Mouse (Mus musculus): Measurements from ENCODE around the gene Snx32. TPM values are rescaled to one million over a fixed set of nuclear protein-coding genes. Genes with fewer than 3 reads are reported as not detected.

Gene Snx32
- polyA plus RNA-seq, 1 experiment from 2014 or later, result 10.6 TPM

- ATAC-seq (ENCODE audit: low FRiP score, low TSS enrichment), result no peak
- no peaks in the 10 kb centered on the region for H3K27me3 ChIP-seq (ENCODE audit: insufficient read depth, low read length)
- WGBS, result 82% methylated on average over 9 of the region's 9 CpGs
Measured at GRCm38 (mm10) chr19:5543362-5543761, 33.0 kb upstream of the Snx32 start.

GRCm38 (mm10) chr19:5538786-5539185, 28.4 kb upstream of the Snx32 start:
- no peaks in the 10 kb centered on the region for H3K27me3 ChIP-seq (ENCODE audit: insufficient read depth, low read length)
- 0 out of 2 replicates have a peak, but pooled peaks have one; percentile 39 for ATAC-seq (ENCODE audit: low FRiP score, low TSS enrichment)
- H3K4me3 ChIP-seq (ENCODE audit: low read length), result no peak overlapping the region
- no peaks in the 10 kb centered on the region for H3K36me3 ChIP-seq (ENCODE audit: insufficient read depth, low read length)
- no peak overlapping the region for H3K4me2 ChIP-seq (replicated peaks; ENCODE audit: low read depth, low read length)
- H3K9me3 ChIP-seq (ENCODE audit: low read length), result no peaks in the 10 kb centered on the region
- peaks cover 10% of the 10 kb centered on the region; the same call in 1 of the 2 replicates for H3K4me1 ChIP-seq (ENCODE audit: insufficient read depth, low read length)
- no peak overlapping the region for H3K27ac ChIP-seq (ENCODE audit: low read length)
- 44% methylated on average over 8 of the region's 8 CpGs for whole genome bisulfite sequencing
- H3K9ac ChIP-seq (replicated peaks; ENCODE audit: low read length), result no peak overlapping the region

More at GRCm38 (mm10) chr19:5543362-5543761, 33.0 kb upstream of the Snx32 start:
- no peaks in the 10 kb centered on the region for H3K36me3 ChIP-seq (ENCODE audit: insufficient read depth, low read length)
- H3K9me3 ChIP-seq (ENCODE audit: low read length), result no peaks in the 10 kb centered on the region
- no peak overlapping the region for H3K9ac ChIP-seq (replicated peaks; ENCODE audit: low read length)
- peaks cover 13% of the 10 kb centered on the region; the same call in 1 of the 2 replicates for H3K4me1 ChIP-seq (ENCODE audit: insufficient read depth, low read length)
- H3K4me3 ChIP-seq (ENCODE audit: low read length), result no peak overlapping the region
- H3K27ac ChIP-seq (ENCODE audit: low read length), result no peak overlapping the region
- H3K4me2 ChIP-seq (replicated peaks; ENCODE audit: low read depth, low read length), result no peak overlapping the region

- H3K27me3 ChIP-seq (ENCODE audit: insufficient read depth, low read length), result no peaks in the 10 kb centered on the region
- no peaks in the 10 kb centered on the region for H3K9me3 ChIP-seq (ENCODE audit: low read length)
- ATAC-seq (ENCODE audit: low FRiP score, low TSS enrichment), result no peak
- no peak overlapping the region for H3K9ac ChIP-seq (replicated peaks; ENCODE audit: low read length)
- peaks cover 18% of the 10 kb centered on the region for H3K4me1 ChIP-seq (ENCODE audit: insufficient read depth, low read length)
- no peaks in the 10 kb centered on the region for H3K36me3 ChIP-seq (ENCODE audit: insufficient read depth, low read length)
- H3K27ac ChIP-seq (ENCODE audit: low read length), result no peak overlapping the region
- H3K4me3 ChIP-seq (ENCODE audit: low read length), result no peak overlapping the region
- H3K4me2 ChIP-seq (replicated peaks; ENCODE audit: low read depth, low read length), result no peak overlapping the region
- WGBS, result 72% methylated on average over 8 of the region's 8 CpGs
Measured at GRCm38 (mm10) chr19:5532520-5532919, 22.2 kb upstream of the Snx32 start.

DNA sequence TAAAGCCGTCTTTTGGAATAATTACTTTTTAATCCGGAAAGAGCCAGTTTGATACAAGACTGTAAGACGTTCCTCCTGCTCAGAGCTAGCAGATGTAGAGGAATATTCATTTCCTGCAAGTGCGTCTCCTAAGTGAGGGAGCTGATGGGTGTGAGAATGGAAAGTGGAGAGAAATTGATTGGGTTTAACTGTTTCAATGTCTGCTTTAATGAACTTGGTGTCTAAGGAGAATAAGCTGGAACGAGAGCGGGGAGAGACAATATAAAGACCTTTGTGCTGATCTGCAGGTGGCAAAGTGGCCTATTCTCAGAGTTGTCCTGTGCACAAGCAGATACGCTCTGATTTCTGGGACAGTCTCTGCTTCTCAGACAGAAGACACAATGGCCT, 19.8 kb upstream of the Snx32 start:
- peak overlapping the region; percentile 92 for H3K27ac ChIP-seq (ENCODE audit: low read length)
- H3K27me3 ChIP-seq (ENCODE audit: insufficient read depth, low read length), result no peaks in the 10 kb centered on the region
- peaks cover 18% of the 10 kb centered on the region for H3K4me1 ChIP-seq (ENCODE audit: insufficient read depth, low read length)
- ATAC-seq (ENCODE audit: low FRiP score, low TSS enrichment), result 0 out of 2 replicates have a peak, but pooled peaks have one; percentile 10
- no peaks in the 10 kb centered on the region for H3K36me3 ChIP-seq (ENCODE audit: insufficient read depth, low read length)
- no peak overlapping the region for H3K4me3 ChIP-seq (ENCODE audit: low read length)
- H3K9ac ChIP-seq (replicated peaks; ENCODE audit: low read length), result no peak overlapping the region; the same call in 1 of the 2 replicates
- H3K4me2 ChIP-seq (replicated peaks; ENCODE audit: low read depth, low read length), result peak overlapping the region; percentile 52
- 54% methylated on average over 7 of the region's 7 CpGs for WGBS
- H3K9me3 ChIP-seq (ENCODE audit: low read length), result no peaks in the 10 kb centered on the region

DNA sequence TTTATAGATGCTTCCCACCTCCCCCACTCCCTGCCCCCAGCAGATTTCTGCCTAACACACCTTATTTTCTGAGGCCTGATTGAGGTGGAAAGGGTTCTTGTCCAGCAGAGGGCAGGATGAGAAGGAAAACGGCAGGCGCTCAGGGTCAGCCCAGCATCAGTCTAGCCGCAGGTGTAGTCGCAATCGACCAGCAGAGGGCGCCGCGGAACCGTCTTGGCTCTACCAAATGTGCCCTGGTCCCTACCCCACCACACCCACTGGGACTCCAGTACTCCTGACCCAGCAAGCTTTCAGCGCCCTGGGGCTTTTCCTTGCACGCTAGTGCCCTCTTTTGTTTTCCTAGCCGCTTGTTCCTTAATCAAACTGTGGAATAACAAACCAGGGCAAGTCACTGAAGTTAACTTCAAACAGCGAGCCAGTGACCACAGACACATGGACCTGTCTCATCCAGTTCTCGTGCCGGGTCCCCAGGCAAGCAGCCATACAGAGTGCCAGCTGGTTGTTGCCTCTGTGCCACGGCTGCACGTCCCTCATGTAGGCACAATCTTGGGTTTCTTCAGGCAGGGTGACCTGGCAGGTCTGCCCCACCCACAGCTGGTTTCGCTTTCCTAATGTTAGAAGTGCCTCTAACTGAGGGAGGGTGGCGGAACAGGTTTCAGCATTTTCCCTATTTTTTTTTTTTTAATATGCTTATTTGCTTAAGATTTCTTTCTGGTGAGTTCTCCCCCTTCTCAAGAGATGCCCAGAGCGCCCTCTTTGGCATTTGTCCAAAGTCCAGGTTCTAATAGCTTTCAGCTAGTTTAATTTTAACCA, 19.2 kb upstream of the Snx32 start:
- peak overlapping the region; percentile 52 for H3K4me2 ChIP-seq (replicated peaks; ENCODE audit: low read depth, low read length)
- peak overlapping the region; percentile 21 for H3K4me3 ChIP-seq (ENCODE audit: low read length)
- no peaks in the 10 kb centered on the region for H3K36me3 ChIP-seq (ENCODE audit: insufficient read depth, low read length)
- H3K27ac ChIP-seq (ENCODE audit: low read length), result peak overlapping the region; percentile 92
- peak overlapping the region; percentile 52 for H3K9ac ChIP-seq (replicated peaks; ENCODE audit: low read length)
- ATAC-seq (ENCODE audit: low FRiP score, low TSS enrichment), result peak; percentile 99
- WGBS, result 11% methylated on average over 20 of the region's 20 CpGs
- H3K27me3 ChIP-seq (ENCODE audit: insufficient read depth, low read length), result no peaks in the 10 kb centered on the region
- no peaks in the 10 kb centered on the region for H3K9me3 ChIP-seq (ENCODE audit: low read length)
- H3K4me1 ChIP-seq (ENCODE audit: insufficient read depth, low read length), result peaks cover 18% of the 10 kb centered on the region

DNA sequence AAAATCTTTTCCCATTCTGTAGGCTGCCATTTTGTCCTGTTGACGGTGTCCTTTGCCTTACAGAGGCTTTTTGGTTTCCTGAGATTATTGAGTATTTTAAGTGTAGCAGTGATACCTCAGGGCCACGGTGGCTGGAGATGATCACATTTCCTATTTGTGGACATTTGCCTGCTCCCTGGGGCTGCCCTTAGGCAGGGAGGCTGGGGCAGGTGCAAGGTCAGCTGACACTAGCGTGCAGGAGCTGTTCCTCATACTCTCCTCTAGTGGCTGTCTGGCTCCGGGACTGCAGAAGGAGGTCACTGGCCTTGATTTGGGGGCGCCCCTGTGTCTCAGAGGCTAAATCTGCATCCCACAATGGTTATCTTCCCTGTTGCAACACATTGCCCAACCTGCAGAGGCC, 14.9 kb upstream of the Snx32 start:
- H3K9ac ChIP-seq (replicated peaks; ENCODE audit: low read length), result no peak overlapping the region
- no peak overlapping the region for H3K4me2 ChIP-seq (replicated peaks; ENCODE audit: low read depth, low read length)
- H3K36me3 ChIP-seq (ENCODE audit: insufficient read depth, low read length), result no peaks in the 10 kb centered on the region
- H3K27ac ChIP-seq (ENCODE audit: low read length), result no peak overlapping the region
- H3K4me1 ChIP-seq (ENCODE audit: insufficient read depth, low read length), result peaks cover 10% of the 10 kb centered on the region
- ATAC-seq (ENCODE audit: low FRiP score, low TSS enrichment), result no peak
- H3K4me3 ChIP-seq (ENCODE audit: low read length), result no peak overlapping the region
- no peaks in the 10 kb centered on the region for H3K27me3 ChIP-seq (ENCODE audit: insufficient read depth, low read length)
- H3K9me3 ChIP-seq (ENCODE audit: low read length), result no peaks in the 10 kb centered on the region
- WGBS, result 49% methylated on average over 5 of the region's 5 CpGs

GRCm38 (mm10) chr19:5518721-5519120, 8.4 kb upstream of the Snx32 start:
- Histone ChIP-seq H3K9me3 (ENCODE audit: low read length) (no peaks in the 10 kb centered on the region), H3K27ac (ENCODE audit: low read length) (no peak overlapping the region), H3K4me3 (ENCODE audit: low read length) (no peak overlapping the region), H3K27me3 (ENCODE audit: insufficient read depth, low read length) (no peaks in the 10 kb centered on the region), H3K4me1 (ENCODE audit: insufficient read depth, low read length) (no peaks in the 10 kb centered on the region), H3K9ac (replicated peaks; ENCODE audit: low read length) (no peak overlapping the region), H3K4me2 (replicated peaks; ENCODE audit: low read depth, low read length) (no peak overlapping the region), H3K36me3 (ENCODE audit: insufficient read depth, low read length) (no peaks in the 10 kb centered on the region)
- WGBS, result 83% methylated on average over 3 of the region's 3 CpGs
- no peak for ATAC-seq (ENCODE audit: low FRiP score, low TSS enrichment)

- H3K9ac ChIP-seq (replicated peaks; ENCODE audit: low read length), result no peak overlapping the region
Measured at GRCm38 (mm10) chr19:5516906-5517505, 6.7 kb upstream of the Snx32 start.

DNA sequence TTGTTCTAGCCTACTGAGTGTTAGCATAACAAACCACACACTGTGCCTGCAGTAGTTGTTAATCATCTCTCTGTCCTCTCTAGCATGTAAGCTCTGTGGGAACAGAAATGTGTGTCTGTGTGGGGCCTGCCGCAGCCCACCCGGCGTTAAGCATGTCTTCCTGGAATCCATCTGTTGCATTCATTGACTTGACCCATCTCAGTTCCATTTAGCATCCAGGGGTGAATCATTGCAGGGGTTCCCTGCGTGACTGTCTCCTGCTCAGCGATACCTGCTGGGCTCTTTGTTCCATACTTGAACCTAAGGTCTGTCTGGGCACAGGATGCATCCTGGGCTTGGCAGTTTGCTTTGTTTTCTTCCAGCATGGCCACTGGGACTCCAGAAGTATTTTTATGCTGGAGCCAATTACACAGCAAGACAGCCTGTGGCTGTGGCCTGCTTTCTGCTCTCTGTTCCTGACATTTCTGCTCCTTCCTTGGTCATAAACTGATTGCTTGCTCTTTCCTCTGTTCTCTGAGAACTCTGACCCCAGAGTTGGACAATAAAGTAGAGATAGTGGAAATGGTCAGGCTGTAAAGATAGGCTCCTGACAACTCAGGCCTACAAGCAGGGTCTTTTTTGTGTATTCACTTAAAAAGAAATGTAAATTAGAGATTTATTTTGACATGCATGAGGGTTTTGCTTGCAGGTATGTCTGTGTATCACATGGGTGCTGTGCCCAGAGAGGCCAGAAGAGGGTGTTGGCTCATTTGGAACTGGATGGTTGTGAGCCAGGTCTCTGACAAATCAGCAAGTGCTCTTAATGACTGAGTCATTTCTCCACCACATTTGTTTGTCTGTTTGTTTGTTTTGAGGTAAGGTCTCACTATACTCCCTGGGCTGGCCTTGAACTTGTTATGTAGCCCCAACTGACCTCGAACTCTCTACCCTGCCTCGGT, 5.8 kb upstream of the Snx32 start:
- ATAC-seq (ENCODE audit: low FRiP score, low TSS enrichment), result no peak
- Histone ChIP-seq H3K9ac (replicated peaks; ENCODE audit: low read length) (no peak overlapping the region), H3K9me3 (ENCODE audit: low read length) (no peaks in the 10 kb centered on the region), H3K4me1 (ENCODE audit: insufficient read depth, low read length) (peaks cover 12% of the 10 kb centered on the region; the same call in 1 of the 2 replicates), H3K27me3 (ENCODE audit: insufficient read depth, low read length) (no peaks in the 10 kb centered on the region), H3K36me3 (ENCODE audit: insufficient read depth, low read length) (no peaks in the 10 kb centered on the region), H3K4me2 (replicated peaks; ENCODE audit: low read depth, low read length) (no peak overlapping the region), H3K4me3 (ENCODE audit: low read length) (no peak overlapping the region), H3K27ac (ENCODE audit: low read length) (no peak overlapping the region)
- WGBS, result 84% methylated on average over 7 of the region's 7 CpGs

More at GRCm38 (mm10) chr19:5516906-5517505, 6.7 kb upstream of the Snx32 start:
- H3K36me3 ChIP-seq (ENCODE audit: insufficient read depth, low read length), result no peaks in the 10 kb centered on the region
- ATAC-seq (ENCODE audit: low FRiP score, low TSS enrichment), result no peak
- no peak overlapping the region for H3K4me3 ChIP-seq (ENCODE audit: low read length)
- H3K9me3 ChIP-seq (ENCODE audit: low read length), result no peaks in the 10 kb centered on the region
- WGBS, result 80% methylated on average over 8 of the region's 8 CpGs
- 0 out of 2 replicates have a peak, but pooled peaks cover 6% of the 10 kb centered on the region for H3K4me1 ChIP-seq (ENCODE audit: insufficient read depth, low read length)
- H3K4me2 ChIP-seq (replicated peaks; ENCODE audit: low read depth, low read length), result no peak overlapping the region
- no peaks in the 10 kb centered on the region for H3K27me3 ChIP-seq (ENCODE audit: insufficient read depth, low read length)
- no peak overlapping the region for H3K27ac ChIP-seq (ENCODE audit: low read length)
